Mouse (Mus musculus): ENCODE results near the gene Zfpl1. TPM values are rescaled to one million over a fixed set of nuclear protein-coding genes. Genes with fewer than 3 reads are reported as not detected.
"Not testable (repeated sequence)": the region's sequence is repeated elsewhere in the genome, so short reads cannot be mapped to it uniquely, and the experiment has no call there.

The Zfpl1 gene
- total RNA-seq, 2 experiments from 2014 or later = 18.5 to 20.1 TPM

DNA sequence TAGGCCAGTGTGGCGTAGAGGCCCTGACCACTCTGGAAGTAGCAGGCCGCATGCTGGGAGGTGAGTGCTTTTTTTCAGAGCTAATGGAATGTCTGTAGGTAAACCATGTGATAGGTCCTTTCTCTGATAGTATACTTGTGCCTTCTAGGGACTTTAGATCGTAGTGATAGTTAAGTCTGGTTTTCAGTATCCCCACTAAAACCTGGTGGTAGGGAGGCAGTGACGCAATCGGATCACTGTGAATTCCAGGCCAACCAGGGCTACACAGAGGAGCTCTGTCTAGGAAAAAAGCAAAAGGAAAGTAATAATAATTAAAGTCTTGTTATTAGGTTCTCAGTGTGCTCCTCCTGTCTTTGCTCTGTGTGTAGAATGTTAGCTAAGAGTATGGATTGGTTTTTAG is 26.2 kb downstream of the Zfpl1 start:
- no peak for DNase-seq

DNA sequence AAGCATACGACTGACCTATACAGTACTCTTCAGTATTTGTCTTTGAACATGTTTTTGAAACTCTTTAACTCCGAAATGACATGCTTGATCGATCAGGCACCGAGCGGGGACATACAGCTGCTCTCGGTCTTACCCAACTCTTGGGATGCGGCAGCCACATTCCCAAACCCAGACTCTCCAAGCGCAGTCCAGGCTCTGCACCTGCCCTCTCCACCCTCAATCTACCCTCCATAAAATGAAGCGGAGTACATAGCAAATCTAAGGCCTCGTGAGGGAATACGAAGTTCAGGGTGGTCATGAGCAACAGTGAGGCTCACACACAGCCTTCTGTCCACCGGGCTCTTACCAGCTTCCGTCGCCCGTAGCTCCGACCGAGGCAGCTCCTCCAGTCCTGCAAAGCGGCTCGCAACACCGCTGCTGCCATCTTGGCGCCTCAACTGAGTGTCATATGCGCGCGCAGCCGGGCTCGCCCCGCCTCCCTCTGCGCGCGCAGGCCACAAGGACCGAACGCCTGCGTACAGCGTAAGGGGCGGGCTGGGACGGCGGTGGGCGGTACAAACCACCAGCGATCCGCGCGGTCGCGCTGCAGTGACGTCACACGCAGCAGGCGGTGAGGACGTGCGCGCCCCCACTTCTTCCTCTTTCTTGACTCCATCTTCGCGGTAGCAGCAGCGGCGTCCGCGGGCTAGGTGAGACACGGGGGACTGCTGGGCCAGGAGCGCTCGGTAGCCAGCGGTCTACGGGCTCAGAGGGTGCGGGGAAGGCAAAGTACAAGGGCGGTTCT is 27.3 kb downstream of the Zfpl1 start, which contains the start of the genes Mrpl49 and Fau:
Mrpl49 (minus strand) TSS at position 473 of the 784 bp plus-strand sequence.
Fau (plus strand) TSS at position 532 of the 784 bp plus-strand sequence.
- peak; percentile 99 for DNase-seq

DNA sequence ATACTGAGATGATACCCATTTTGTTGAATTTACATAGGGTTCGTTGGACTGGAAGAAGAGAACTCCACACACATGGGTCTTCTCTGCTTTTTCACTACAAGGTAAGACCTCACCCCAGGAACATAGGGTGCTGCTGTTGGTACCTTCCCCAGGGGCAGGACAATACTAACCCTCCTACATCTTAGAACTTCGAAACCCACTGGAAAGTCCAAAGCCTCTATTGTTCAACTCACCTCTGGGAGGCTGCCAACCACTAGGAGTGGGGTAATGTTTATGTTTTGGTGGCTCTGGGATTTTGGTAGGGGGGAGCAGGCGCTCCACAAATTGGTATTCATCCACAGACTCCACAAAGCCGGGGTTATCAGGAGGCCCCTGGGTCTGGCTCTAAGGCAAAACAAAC is 28.1 kb downstream of the Zfpl1 start:
- DNase-seq = no peak

- no peak for DNase-seq
These were observed 30.5 kb downstream of the Zfpl1 start for GRCm38 (mm10) chr19:6054296-6054695.

DNA sequence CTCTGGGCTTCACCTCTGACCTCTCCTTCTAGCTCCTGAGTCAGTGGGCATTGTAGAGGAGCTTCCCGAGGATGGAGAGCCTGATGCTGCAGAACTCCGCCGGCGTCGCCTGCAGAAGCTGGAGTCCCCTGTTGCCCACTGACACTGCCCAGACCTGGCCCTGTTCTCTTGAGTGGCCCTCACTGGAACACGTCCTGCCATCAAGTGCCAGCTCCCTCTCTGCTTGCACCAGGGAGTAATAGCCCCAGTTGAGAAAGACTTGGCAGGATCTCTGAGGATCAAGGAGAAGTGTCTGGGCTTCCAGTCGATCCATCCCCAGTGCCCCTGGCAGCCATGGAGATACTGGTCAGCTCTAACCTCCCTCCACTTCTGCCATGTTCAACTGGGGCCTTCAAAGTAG is 32.2 kb downstream of the Zfpl1 start:
- no peak for DNase-seq

DNA sequence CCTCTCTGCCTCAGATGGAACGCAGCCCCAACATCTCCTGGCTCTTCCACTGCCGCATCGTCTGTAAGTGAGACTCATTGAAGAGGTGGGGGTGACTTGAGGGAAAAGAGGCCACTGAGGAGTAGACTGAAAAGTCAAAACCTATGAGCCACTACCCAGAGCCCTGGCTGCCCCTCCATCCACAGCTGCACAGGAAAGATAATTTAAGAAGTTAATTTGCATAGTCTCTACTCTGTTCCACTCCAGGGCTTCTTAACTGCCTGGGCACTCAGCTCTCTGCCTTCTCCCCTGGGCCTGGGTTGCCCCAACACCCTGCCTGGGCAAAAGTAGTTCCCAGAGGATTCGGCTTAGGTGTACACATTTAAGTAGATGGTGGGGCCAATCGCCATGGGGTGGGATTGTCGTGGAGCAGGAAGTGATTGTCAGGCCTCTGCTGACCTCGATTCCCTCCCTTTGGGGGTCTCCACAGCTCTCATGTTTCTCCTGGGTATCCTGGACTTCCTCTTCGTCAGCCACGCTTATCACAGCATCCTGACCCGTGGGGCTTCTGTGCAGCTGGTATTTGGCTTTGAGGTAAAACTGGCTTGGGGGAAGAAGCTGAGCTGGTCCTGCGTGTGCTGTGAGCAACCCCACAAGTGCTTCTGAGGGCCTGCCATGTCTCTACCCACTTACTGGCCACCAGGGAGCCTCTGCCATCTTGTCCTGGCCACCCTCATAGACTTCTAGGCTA is 35.9 kb downstream of the Zfpl1 start:
- no peak for DNase-seq

DNA sequence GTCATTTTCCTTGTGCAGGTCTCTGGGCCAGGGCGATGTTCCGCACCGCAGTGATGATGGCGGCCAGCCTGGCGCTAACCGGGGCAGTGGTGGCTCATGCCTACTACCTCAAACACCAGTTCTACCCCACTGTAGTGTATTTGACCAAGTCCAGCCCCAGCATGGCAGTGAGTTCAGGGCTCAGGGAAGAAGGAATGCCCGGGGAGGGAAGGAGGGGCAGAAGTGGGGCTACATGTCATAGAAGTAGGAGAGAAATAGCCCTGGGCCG is 36.9 kb downstream of the Zfpl1 start:
- no peak for DNase-seq

- no peak for DNase-seq
These were observed 37.4 kb downstream of the Zfpl1 start for GRCm38 (mm10) chr19:6047154-6047898.

GRCm38 (mm10) chr19:6046294-6047153 is 38.2 kb downstream of the Zfpl1 start, which contains the start of gene Syvn1:
Gene Syvn1, plus strand, starts transcription at chr19:6046576.
- peak; percentile 87 for DNase-seq

GRCm38 (mm10) chr19:6045366-6046293 is 39.1 kb downstream of the Zfpl1 start:
- DNase-seq = no peak

DNA sequence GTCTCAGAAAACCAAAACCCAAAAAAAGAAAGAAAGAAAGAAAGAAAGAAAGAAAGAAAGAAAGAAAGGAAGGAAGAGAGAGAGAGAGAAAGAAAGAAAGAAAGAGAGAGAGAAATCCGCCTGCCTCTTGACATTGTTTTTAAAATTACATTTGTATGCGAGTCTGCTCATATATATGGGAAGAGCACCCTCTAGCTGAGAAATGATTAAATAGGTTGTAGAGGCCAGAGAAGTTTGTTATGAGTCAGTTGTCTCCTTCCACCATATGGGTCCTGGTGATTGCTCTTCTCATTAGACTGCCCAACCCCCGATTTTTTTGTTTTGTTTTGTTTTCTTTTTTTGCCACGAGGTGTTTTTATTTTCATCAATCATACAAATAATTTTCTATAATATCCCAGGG is 40.7 kb downstream of the Zfpl1 start:
- DNase-seq = not testable (repeated sequence)

DNA sequence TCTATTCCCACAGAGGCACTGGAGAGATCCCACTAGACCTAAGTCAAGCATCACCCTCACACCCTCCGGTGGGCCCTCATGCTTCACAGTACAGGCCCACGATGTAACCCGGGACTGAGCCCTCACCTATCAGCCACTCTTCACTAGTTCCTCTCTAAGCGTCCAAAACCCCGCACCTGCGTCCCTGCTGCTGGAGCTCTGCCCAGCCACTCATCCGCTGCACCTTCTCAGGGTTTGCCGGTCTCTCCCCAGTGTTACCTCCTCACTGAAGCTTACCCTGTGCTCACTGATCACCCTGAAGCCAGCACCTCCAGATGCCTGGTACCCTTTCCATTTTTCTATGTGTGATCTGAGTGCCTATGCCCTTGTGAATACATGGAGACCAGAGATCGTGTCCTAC is 42.5 kb downstream of the Zfpl1 start:
- DNase-seq = no peak

DNA sequence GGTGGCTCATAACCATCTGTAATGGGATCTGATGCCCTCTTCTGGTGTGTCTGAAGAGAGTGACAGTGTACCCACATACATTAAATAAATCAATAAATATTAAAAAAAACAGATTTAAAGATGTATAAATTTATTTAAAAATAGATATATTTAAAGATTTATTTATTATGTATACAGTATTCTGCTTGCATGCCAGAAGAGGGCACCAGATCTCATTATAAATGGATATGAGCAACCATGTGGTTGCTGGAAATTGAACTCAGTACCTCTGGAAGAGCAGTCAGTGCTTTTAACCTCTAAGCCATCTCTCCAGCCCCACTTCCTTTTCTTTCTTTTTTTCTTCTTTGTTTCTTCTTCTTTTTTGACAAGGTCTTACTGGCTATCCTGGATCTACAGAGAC is 44.8 kb downstream of the Zfpl1 start:
- DNase-seq = no peak

- DNase-seq = no peak
These were observed 46.4 kb downstream of the Zfpl1 start for GRCm38 (mm10) chr19:6038326-6038725.

- no peak for DNase-seq
These were observed 47.1 kb downstream of the Zfpl1 start for GRCm38 (mm10) chr19:6037695-6038094.

GRCm38 (mm10) chr19:6035966-6036585 is 48.7 kb downstream of the Zfpl1 start:
- DNase-seq = no peak

Data from gastrocnemius, postnatal 10 days (tissue).